In the genomic region with DNA sequence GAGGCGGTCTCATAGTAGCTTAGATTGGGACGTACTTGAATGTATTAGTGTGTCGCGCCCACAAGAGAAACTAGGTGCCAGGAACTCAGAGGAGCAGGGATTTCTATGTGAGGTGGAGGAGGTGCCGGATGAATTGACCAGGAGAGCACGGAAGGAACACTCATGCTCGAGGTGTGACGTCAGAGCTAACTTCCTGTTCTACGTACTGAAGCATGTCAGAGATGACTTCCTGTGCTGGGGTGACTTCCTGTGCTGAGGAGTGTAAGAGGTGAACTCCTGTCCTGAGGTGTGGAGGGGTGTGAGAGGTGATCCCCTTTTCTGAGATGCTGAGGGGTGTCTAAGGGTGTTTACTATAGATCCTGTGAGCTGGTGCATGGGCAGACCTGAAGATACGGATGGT, we compare ENCODE assay signal across 20 mouse cellular contexts. TPM values are rescaled to one million over a fixed set of nuclear protein-coding genes. Genes with fewer than 3 reads are reported as not detected.
DNase-seq lines count a peak whose midpoint lies in the region; ATAC-seq lines count a peak whose summit lies in the region.
"Had no signal": no experiment of that assay in that cellular context is flagged by ENCODE, and none has a peak within 500 bp of the region (broad histone marks: within the 10 kb centered on the region; RNA-seq: fewer than 3 reads in every experiment).

No protein-coding gene starts in this region.

- no peak overlapping the region for H3K4me2 ChIP-seq in kidney, embryonic 14.5 days (replicated peaks; ENCODE audit: low read depth, low read length)
- H3K4me2 ChIP-seq: forebrain, embryonic 13.5 days; heart, embryonic 11.5 days; limb, embryonic 15.5 days; midbrain, embryonic 11.5 days had no signal

- no peak overlapping the region for H3K9ac ChIP-seq in kidney, embryonic 14.5 days (ENCODE audit: low read depth, low read length)
- H3K9ac ChIP-seq: forebrain, embryonic 13.5 days; limb, embryonic 15.5 days had no signal

- H3K36me3 ChIP-seq in kidney, embryonic 14.5 days (ENCODE audit: control insufficient read depth, insufficient read depth, low read length): no peaks in the 10 kb centered on the region

- peak; percentile 35 to 40 for DNase-seq in spleen, postnatal 36 days (ENCODE audit: low spot score in 2 of 2)
- no peak for DNase-seq in spleen, postnatal 10 days (ENCODE audit: low spot score in 2 of 2)
- DNase-seq in CD4-positive, CD25-positive, alpha-beta regulatory T cell, adult 2 months (ENCODE audit: low read depth, low spot score): peak; percentile 68
- DNase-seq in left cerebral cortex, postnatal 4 days: no peak
- DNase-seq: cerebellum, postnatal 25 days; gastrocnemius, postnatal 25 days; heart, postnatal 36 days; kidney, adult 2 months; kidney, postnatal 25 days; layer of hippocampus, adult 9-11 months; lung, postnatal 36 days had no signal

- no peak overlapping the region for H3K27ac ChIP-seq in kidney, embryonic 14.5 days (ENCODE audit: low read depth, low read length)
- H3K27ac ChIP-seq: forebrain, embryonic 13.5 days; limb, embryonic 15.5 days had no signal

- 89% methylated on average over 10 of the region's 10 CpGs for WGBS in kidney, embryonic 14.5 days

- peak; percentile 61 for ATAC-seq in granulocyte monocyte progenitor cell, adult 5-6 weeks (replicated peaks; ENCODE audit: poor library complexity, severe bottlenecking)
- peak; percentile 76; the same call in 1 of the 2 replicates for ATAC-seq in neutrophil, adult 5-6 weeks (ENCODE audit: extremely low read depth, insufficient number of reproducible peaks, low FRiP score, poor library complexity, severe bottlenecking)
- ATAC-seq in kidney, embryonic 14.5 days (ENCODE audit: low FRiP score, low TSS enrichment): no peak
- ATAC-seq: forebrain, embryonic 13.5 days; hindbrain, embryonic 16.5 days had no signal

- H3K9me3 ChIP-seq in kidney, embryonic 14.5 days (ENCODE audit: control insufficient read depth, low read length): no peaks in the 10 kb centered on the region
- H3K9me3 ChIP-seq: forebrain, embryonic 13.5 days; limb, embryonic 15.5 days had no signal

- no peaks in the 10 kb centered on the region for H3K4me1 ChIP-seq in kidney, embryonic 14.5 days (ENCODE audit: control insufficient read depth, insufficient read depth, low read length)
- H3K4me1 ChIP-seq: forebrain, embryonic 13.5 days had no signal

- no peak overlapping the region for H3K4me3 ChIP-seq in kidney, embryonic 14.5 days (ENCODE audit: low read length)
- H3K4me3 ChIP-seq: forebrain, embryonic 13.5 days; limb, embryonic 15.5 days had no signal

- intact Hi-C loops in left cerebral cortex, postnatal 4 days (cut with DNase I): no loop called here

- no peaks in the 10 kb centered on the region for H3K27me3 ChIP-seq in kidney, embryonic 14.5 days (ENCODE audit: control insufficient read depth, insufficient read depth, low read length)
- H3K27me3 ChIP-seq: CH12.LX; forebrain, embryonic 13.5 days; limb, embryonic 15.5 days had no signal

RNA-seq across cellular contexts. Expression of gene Aak1, which starts 22.5 kb away (rescaled TPM):
- 28.2 and 40.2 TPM in 2 replicates for total RNA-seq in granulocyte monocyte progenitor cell, adult 5-6 weeks (2014; fragmentation: Nextera tagmentation)
- total RNA-seq in granulocyte monocyte progenitor cell, adult 5-6 weeks (2017): 6.5 and 6.7 TPM in 2 replicates
- 22.7 and 29.3 TPM in 2 replicates for total RNA-seq in neutrophil, adult 5-6 weeks (2017)
- polyA plus RNA-seq in kidney, embryonic 14.5 days (2014; fragmentation: Nextera tagmentation; extraction: Ambion mirVana): 11.2 and 18.2 TPM in 2 replicates
- 100 to 1,000 TPM; 165 to 166 TPM for total RNA-seq in left cerebral cortex, postnatal 4 days (2021)

Comparison
In these comparisons a context has a peak if more than half of its experiments do, and no peak if none do; other contexts are left out.
1. DNase-seq: peak in spleen, postnatal 36 days (2 of 2) and CD4-positive, CD25-positive, alpha-beta regulatory T cell, adult 2 months (single experiment); none in spleen, postnatal 10 days (0 of 2) and left cerebral cortex, postnatal 4 days (single experiment).